Mouse (Mus musculus) limb, embryonic 15.5 days (tissue): ENCODE results near the gene Nat8f2. TPM values are rescaled to one million over a fixed set of nuclear protein-coding genes. Genes with fewer than 3 reads are reported as not detected.
A peak's percentile ranks its signal among the peaks of the same experiment; 100 is the strongest.
"Not testable (repeated sequence)": the region's sequence is repeated elsewhere in the genome, so short reads cannot be mapped to it uniquely, and the experiment has no call there.

Experiments used
- ATAC-seq: fragments of 200-750 bp; cut with Nextera tagmentation; 2 replicates; pipeline ENCODE4 v1.8.0; 2017; ENCODE audit warnings: low read depth, moderate TSS enrichment; ENCODE audit not compliant: insufficient number of reproducible peaks, low FRiP score, low TSS enrichment
- H3K27ac ChIP-seq: fragments of 300-500 bp; sonication (generic); 2 replicates; pipeline ENCODE4 v1.5.1; 2015; ENCODE audit warnings: moderate library complexity, mild to moderate bottlenecking, inconsistent platforms
- H3K27me3 ChIP-seq: fragments of 300-500 bp; sonication (generic); 2 replicates; pipeline ENCODE4 v1.6.1; 2015; ENCODE audit warnings: inconsistent platforms
- H3K36me3 ChIP-seq: fragments of 300-500 bp; sonication (generic); 2 replicates; pipeline ENCODE4 v1.6.1; 2015; ENCODE audit warnings: inconsistent platforms
- H3K4me1 ChIP-seq: fragments of 300-500 bp; sonication (generic); 2 replicates; pipeline ENCODE4 v1.6.1; 2015; ENCODE audit warnings: inconsistent platforms
- H3K4me2 ChIP-seq: fragments of 300-500 bp; sonication (generic); 2 replicates; pipeline ENCODE4 v1.6.1; 2015; ENCODE audit warnings: mild to moderate bottlenecking, inconsistent platforms
- H3K4me3 ChIP-seq: fragments of 300-500 bp; sonication (generic); 2 replicates; pipeline ENCODE4 v1.5.1; 2015; ENCODE audit warnings: mild to moderate bottlenecking, inconsistent platforms
- H3K9ac ChIP-seq: fragments of 300-500 bp; sonication (generic); 2 replicates; pipeline ENCODE4 v1.6.1; 2015; ENCODE audit warnings: inconsistent platforms
- H3K9me3 ChIP-seq: fragments of 300-500 bp; sonication (generic); 2 replicates; pipeline ENCODE4 v1.6.1; 2016; ENCODE audit warnings: inconsistent platforms
- WGBS: fragments of 180-500 bp; shearing (Covaris S2); methylation state at CpG from one replicate; pipeline ENCODE4 v1.1.7; 2015; 5-methylcytosine and 5-hydroxymethylcytosine counted together
- polyA plus RNA-seq: library from polyadenylated mRNA; unstranded; fragments of >200 nt; fragmentation: Nextera tagmentation; extraction: Ambion mirVana; gene quantifications from 2 replicates; pipeline ENCODE4 v1.2.1, GENCODE M21; 2015

Gene Nat8f2
- polyA plus RNA-seq, result not detected in 2 replicates

GRCm38 (mm10) chr6:85869006-85869405 lies at the start of gene Nat8f2:
Gene Nat8f2 (minus strand): TSS chr6:85869158.
- not testable (repeated sequence) for H3K9me3 ChIP-seq, H3K4me3 ChIP-seq, H3K27me3 ChIP-seq, H3K27ac ChIP-seq, ATAC-seq, H3K36me3 ChIP-seq, H3K4me2 ChIP-seq, H3K9ac ChIP-seq, H3K4me1 ChIP-seq
- WGBS, result 76% methylated on average over 5 of the region's 5 CpGs

- H3K4me1 ChIP-seq, H3K27ac ChIP-seq, H3K9me3 ChIP-seq, H3K27me3 ChIP-seq, H3K4me3 ChIP-seq, H3K4me2 ChIP-seq, H3K9ac ChIP-seq, ATAC-seq: not testable (repeated sequence)
- H3K36me3 ChIP-seq, result peaks cover 22% of the 10 kb centered on the region
- WGBS, result 93% methylated on average over 3 of the region's 3 CpGs
Measured at GRCm38 (mm10) chr6:85918341-85918740, 49.4 kb upstream of the Nat8f2 start.

GRCm38 (mm10) chr6:85916596-85916995 lies 47.6 kb upstream of the Nat8f2 start:
- H3K9ac ChIP-seq, result peak overlapping the region; percentile 66; the same call in 1 of the 2 replicates
- no peaks in the 10 kb centered on the region for H3K27me3 ChIP-seq
- H3K4me3 ChIP-seq, result peak overlapping the region; percentile 58
- WGBS, result 86% methylated on average over 6 of the region's 6 CpGs
- H3K9me3 ChIP-seq, result no peaks in the 10 kb centered on the region
- H3K4me1 ChIP-seq, result peaks cover 6% of the 10 kb centered on the region; the same call in 1 of the 2 replicates
- peaks cover 11% of the 10 kb centered on the region; the same call in 1 of the 2 replicates for H3K36me3 ChIP-seq
- H3K27ac ChIP-seq, result peak overlapping the region; percentile 89; the same call in 1 of the 2 replicates
- no peak for ATAC-seq
- H3K4me2 ChIP-seq, result peak overlapping the region; percentile 71

DNA sequence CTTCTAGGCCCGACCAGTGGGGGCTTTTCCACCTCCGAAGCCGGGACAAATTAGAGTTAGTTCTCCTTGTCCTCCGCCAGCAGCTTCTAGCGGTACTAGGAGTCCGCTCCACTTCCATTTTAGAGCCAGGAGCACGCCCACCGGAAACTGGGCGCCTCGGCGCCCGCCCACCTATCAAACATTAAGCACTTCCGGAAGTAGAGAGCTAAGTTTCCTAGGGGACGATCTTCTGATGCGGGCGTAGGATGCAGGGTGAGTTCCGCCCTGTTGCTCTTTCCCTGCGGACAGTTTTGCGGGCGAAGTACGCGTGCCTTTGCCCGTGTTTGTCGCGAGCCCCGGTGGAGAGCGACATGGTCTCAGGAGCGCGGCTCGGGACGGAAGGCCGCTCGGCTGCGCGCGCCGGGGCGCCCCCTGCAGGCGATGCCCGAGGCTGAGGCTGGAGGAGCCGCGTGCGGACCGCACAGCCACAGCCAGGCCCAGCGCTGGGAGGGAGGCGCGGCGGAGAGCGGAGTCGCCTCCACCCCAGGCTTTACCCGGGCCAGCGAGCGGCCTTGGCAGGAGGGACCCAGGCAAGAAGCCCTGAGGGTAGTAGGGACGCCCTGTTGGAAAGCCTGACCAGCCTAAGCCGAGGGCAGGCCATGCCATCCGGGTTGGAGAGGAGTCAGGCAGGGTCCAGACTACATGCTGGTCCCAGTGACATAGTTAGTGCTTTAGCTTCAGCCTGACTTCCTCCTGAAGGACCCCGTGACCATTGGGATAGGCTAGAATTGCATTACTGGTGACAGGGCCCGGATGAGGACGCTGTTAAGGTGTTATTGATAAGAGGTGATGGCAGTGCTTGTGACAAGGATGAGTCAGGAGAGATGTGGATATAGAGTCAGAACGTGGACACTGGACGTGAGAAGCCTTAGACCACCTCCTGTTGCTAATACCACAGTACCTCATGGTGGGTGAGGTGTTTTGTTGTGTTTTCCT lies 46.9 kb upstream of the Nat8f2 start, which contains the start of gene Nat8f1:
TSS of gene Nat8f1 (minus strand) at position 149 of the 975 bp plus-strand sequence.
- Histone ChIP-seq H3K27ac (peak within 1 kb of the TSS; percentile 89), H3K4me3 (peak within 1 kb of the TSS; percentile 58), H3K9ac (peak within 1 kb of the TSS; percentile 66), H3K4me2 (peak within 1 kb of the TSS; percentile 71)
- not testable (repeated sequence) for H3K27me3 ChIP-seq, H3K4me1 ChIP-seq, H3K36me3 ChIP-seq, H3K9me3 ChIP-seq
- WGBS, result under 1% methylated on average over 59 of the region's 61 CpGs
- peak; percentile 94 for ATAC-seq

DNA sequence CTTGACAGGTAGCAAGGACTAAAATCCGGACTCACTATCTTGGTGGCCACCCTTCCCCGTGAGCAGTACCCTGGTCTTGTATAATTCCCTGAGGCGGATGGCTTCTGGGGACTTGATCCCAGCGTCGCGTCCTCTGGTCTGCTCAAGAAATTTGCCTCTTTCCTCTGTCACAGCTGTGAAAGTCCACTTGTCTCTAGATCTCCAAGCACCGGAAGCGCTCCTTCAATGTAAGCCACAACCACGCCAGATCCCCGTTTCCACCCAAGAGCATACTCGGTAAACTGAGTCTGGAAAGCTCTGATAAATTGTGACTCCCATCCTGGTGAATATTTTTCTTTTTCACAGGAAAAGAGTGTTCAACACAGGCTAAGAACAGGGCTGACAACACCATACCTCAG lies 46.2 kb upstream of the Nat8f2 start:
- ATAC-seq, result no peak
- H3K9me3 ChIP-seq, result no peaks in the 10 kb centered on the region
- no peaks in the 10 kb centered on the region for H3K36me3 ChIP-seq
- peak overlapping the region; percentile 58 for H3K4me3 ChIP-seq
- H3K4me2 ChIP-seq, result peak overlapping the region; percentile 71
- H3K9ac ChIP-seq, result peak overlapping the region; percentile 66
- peaks cover 6% of the 10 kb centered on the region; the same call in 1 of the 2 replicates for H3K4me1 ChIP-seq
- 8% methylated on average over 11 of the region's 11 CpGs for WGBS
- peak overlapping the region; percentile 89 for H3K27ac ChIP-seq
- no peaks in the 10 kb centered on the region for H3K27me3 ChIP-seq

DNA sequence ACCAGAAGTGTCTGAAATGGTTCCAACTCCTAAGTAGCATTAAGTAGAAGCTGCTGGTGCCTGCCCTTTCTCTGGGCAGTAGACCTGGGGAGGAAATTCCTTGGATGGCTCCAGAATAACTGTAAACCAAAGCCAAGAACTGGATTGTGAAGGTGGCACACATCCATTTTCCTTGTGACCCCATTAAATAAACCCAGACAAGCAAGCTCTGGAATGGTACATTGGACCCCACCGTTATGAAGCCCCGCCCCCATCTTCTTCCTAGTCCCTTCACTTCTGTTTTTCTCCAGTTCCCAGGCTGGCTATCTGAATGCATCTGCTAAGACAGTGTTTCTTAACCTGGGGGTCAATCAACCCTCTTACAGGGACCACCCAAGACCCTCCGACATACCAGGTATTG lies 42.6 kb upstream of the Nat8f2 start, which contains the start of gene Tprkb:
TSS of gene Tprkb (plus strand) at position 279 of the 400 bp plus-strand sequence.
- no peak within 1 kb of the TSS for H3K4me3 ChIP-seq
- ATAC-seq, result no peak
- peaks cover 6% of the 10 kb centered on the region; the same call in 1 of the 2 replicates for H3K4me1 ChIP-seq
- H3K4me2 ChIP-seq, result no peak within 1 kb of the TSS
- H3K9me3 ChIP-seq, result no peaks in the 10 kb centered on the region
- no peak within 1 kb of the TSS for H3K9ac ChIP-seq
- no peaks in the 10 kb centered on the region for H3K36me3 ChIP-seq
- H3K27ac ChIP-seq, result no peak within 1 kb of the TSS
- H3K27me3 ChIP-seq, result no peaks in the 10 kb centered on the region
- 76% methylated on average over 3 of the region's 3 CpGs for WGBS

DNA sequence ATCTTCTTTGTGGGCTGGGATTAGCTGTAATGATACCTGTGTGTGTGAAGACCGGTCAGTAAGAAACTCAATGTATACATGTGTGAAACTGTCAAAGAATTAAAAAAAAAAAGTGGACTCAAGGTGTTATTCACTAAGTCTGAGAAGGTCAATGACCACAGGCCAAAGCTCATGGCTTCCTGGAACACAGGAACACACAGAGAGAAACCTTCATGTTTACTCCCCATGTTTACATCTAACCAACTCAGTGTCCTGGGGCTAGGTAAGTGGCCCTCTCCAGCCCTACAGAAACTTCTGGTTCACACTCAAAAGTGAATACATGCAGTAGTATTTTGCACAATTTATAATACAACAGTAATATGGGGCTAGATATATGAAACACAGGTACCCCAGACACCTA lies 40.7 kb upstream of the Nat8f2 start:
- no peaks in the 10 kb centered on the region for H3K27me3 ChIP-seq
- no peak overlapping the region for H3K9ac ChIP-seq
- no peaks in the 10 kb centered on the region for H3K36me3 ChIP-seq
- peaks cover 1% of the 10 kb centered on the region; the same call in 1 of the 2 replicates for H3K4me1 ChIP-seq
- H3K9me3 ChIP-seq, result no peaks in the 10 kb centered on the region
- no peak overlapping the region for H3K4me2 ChIP-seq
- no peak for ATAC-seq
- 86% methylated on average over 1 of the region's 1 CpGs for WGBS
- H3K27ac ChIP-seq, result no peak overlapping the region
- no peak overlapping the region for H3K4me3 ChIP-seq

GRCm38 (mm10) chr6:85908341-85908740 lies 39.4 kb upstream of the Nat8f2 start:
- ATAC-seq, result no peak
- Histone ChIP-seq H3K36me3 (no peaks in the 10 kb centered on the region), H3K9me3 (no peaks in the 10 kb centered on the region), H3K4me1 (0 out of 2 replicates have a peak, but pooled peaks cover 2% of the 10 kb centered on the region), H3K4me2 (no peak overlapping the region), H3K9ac (no peak overlapping the region), H3K4me3 (no peak overlapping the region), H3K27me3 (no peaks in the 10 kb centered on the region), H3K27ac (no peak overlapping the region)
- WGBS, result 69% methylated on average over 3 of the region's 3 CpGs

DNA sequence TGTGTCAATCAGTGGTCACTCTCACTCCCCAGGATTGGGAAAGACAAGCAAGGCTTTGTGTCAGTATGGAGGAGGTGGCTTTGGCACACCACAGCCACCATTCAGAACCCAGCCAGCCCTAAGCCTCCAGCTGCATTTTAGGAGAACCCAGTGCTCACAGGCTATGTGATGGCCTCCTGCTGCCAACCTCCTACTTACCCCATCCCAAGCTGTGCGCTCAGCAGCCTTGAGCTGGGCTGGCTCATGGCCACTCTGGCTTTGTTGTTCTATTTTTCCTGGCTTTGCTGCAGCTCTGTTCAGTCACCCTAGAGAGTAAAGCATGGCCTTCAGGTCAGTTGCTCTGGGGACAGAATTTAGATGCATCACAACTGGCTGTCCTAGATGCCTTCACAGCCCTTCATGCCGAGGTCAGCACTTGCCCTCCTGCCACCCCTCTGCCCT lies 38.0 kb upstream of the Nat8f2 start:
- WGBS, result 69% methylated on average over 2 of the region's 2 CpGs

DNA sequence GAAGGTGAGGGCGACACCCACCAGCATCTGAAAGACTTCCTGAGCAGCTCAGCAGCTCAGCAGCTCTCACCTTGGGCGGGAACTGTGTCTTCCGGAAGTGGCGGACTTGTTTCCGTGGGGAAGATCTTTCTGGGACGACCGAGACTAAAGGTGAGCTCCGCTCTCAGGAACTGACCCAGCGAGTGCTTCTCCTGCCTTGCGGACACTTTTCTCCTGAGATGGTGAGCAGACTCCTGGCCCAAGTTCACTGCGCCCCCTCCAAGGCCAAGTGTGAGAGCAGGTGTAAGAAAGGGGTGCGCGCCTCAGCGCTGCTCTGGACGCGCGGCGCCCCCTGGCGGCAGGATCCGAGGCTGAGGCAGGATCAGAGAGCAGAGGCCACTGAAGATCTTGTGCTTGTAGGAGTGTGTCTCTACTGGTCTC lies 35.7 kb upstream of the Nat8f2 start, which contains the start of gene Nat8f4:
TSS of gene Nat8f4 (minus strand) at position 243 of the 420 bp plus-strand sequence.
- 14% methylated on average over 20 of the region's 20 CpGs for WGBS
- H3K4me1 ChIP-seq, H3K9ac ChIP-seq, H3K9me3 ChIP-seq, H3K36me3 ChIP-seq, H3K27me3 ChIP-seq, ATAC-seq, H3K27ac ChIP-seq: not testable (repeated sequence)
- peak within 1 kb of the TSS; percentile 38 for H3K4me2 ChIP-seq
- H3K4me3 ChIP-seq, result peak within 1 kb of the TSS; percentile 30

More for the DNA sequence above, 38.0 kb upstream of the Nat8f2 start:
- H3K9me3 ChIP-seq, H3K4me3 ChIP-seq, H3K27ac ChIP-seq, H3K4me1 ChIP-seq, H3K4me2 ChIP-seq, H3K36me3 ChIP-seq, H3K9ac ChIP-seq, H3K27me3 ChIP-seq, ATAC-seq: not testable (repeated sequence)

DNA sequence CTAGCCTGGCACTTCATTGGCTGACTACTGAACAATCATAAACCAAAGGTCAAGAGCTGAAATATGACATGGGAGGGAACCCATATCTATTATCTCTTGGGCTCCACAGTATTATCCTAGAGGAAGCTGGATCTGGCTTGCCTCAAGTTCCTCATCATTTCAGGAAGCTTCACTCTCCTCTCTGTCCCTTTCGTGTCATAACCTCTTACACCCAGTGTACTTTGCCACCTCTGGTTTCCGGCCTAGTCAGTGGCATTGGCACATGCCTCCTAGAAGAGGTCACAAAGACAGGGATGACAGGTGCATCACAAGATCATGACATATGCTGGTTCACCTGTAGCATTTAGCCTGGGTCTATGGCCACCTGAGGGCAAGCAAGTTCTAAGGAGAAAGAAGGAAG lies 33.3 kb upstream of the Nat8f2 start:
- no peak overlapping the region for H3K27ac ChIP-seq
- ATAC-seq, result no peak
- 0 out of 2 replicates have a peak, but pooled peaks cover 2% of the 10 kb centered on the region for H3K4me1 ChIP-seq
- H3K9ac ChIP-seq, result no peak overlapping the region
- WGBS, result 95% methylated on average over 2 of the region's 2 CpGs
- no peaks in the 10 kb centered on the region for H3K9me3 ChIP-seq
- no peak overlapping the region for H3K4me3 ChIP-seq
- H3K4me2 ChIP-seq, result no peak overlapping the region
- no peaks in the 10 kb centered on the region for H3K36me3 ChIP-seq
- H3K27me3 ChIP-seq, result no peaks in the 10 kb centered on the region
